Mouse (Mus musculus) spleen, postnatal 10 days (tissue): ENCODE results near the gene Dis3l2.

Experiments used
- DNase-seq, 2 experiments: peaks; one replicate each; pipeline ENCODE4 v3.0.0; 2021 to 2022; ENCODE audit warnings: low spot score in 2 of 2

Gene Dis3l2

DNA sequence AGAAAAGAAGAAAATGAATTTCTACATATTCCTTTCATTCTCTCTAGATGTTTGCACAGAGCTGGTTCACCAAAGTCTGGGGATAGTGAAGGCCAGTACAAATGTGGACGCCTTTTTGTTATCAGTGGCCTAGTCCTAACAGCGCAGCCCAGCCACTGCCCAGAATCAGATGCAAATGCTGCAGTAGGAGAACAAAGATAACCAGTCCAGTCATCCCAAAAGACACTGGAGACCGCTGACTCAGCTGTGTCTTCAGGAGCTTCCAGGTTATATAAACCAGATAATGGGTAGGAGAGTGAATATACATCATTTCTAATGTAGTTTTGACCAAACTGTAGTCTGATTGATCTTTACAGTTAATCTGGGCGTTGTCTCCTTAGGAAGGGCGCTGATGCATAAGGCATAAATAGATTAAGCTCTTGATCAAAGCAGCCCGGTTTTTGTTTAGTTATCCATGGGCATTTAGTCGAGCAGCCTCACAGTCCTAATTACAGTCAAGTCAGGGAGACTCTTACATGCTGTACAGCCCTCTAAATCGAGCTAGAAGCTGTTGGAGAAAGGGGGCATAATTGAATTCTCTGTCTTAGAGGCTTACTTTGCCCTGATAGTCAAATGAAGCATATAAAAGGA lies 212.9 kb downstream of the Dis3l2 start:
- peak; percentile 13 to 23 for DNase-seq

DNA sequence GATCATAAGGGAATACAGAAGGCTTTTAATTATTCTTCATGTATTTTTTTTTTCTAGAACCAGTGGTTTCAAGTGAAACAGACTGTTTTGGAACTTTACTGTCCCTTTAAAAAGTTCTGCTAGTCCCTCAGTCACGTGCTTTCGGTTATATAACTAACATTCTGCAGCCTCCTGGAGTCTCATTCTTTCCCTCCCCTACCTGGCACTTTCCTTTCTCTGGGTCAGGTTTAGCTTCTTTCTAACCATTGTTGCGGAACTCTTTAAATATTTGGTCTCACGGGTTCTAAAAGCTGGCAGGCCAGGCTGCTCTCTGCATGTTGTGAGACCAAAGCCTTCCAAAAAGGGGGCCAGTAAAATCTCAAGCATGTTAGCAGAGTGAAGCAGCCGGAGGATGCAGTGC lies 222.2 kb downstream of the Dis3l2 start:
- DNase-seq: no peak

DNA sequence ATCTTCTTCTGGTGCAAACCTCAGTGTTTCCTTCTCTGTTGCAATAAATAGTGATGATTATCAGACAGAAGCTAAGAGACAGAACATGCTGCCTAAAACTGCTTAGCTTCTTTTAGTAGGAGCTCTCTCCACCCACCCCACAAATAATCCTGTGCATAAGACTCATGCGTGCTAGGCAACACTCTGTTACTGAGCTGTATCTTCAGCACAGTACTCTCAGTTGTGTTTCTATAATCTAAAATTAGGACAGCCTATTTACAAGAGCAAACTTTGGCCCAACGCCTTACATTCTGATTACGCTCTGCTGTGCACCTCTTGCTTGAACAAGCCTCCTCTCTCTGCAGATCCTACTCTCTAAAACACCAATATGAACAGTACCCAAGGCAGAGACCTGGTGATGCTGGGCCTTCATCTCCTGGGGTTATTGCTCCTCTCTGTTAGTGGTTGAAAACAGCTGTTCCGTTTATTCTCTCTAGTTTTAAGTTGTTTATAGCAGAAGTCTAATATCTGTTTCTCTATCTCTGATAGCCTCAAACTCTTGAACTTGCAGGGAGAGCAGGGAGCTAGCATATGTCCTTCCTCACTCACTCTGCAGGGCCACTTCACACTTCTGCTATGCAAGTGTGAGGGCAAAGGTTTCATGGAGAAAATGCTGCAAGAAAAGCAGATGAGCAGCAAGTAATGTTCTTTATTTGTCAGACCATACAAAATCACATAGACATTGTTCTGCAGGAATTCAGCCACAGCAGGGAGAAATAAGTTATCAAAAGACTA lies 228.2 kb downstream of the Dis3l2 start:
- DNase-seq: no peak

DNA sequence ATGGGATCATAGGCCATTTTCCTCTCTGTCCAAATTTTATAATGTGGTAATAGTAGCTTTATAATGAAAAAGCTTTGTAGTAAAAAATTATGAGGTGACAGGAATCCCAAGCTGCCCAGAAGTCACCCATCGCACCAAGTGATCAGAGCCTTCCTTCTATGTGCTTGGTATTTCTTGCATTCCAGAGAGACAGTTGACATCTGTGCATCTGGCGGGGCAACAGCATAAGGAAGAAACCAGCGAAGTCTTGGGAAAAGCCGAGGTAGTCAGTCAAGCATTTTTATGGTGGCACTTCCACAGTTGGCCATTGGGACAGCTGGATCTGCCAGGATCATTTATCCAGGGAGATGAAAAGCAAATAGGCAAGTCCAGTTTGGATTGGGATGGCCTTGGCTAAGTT lies 229.2 kb downstream of the Dis3l2 start:
- no peak for DNase-seq

DNA sequence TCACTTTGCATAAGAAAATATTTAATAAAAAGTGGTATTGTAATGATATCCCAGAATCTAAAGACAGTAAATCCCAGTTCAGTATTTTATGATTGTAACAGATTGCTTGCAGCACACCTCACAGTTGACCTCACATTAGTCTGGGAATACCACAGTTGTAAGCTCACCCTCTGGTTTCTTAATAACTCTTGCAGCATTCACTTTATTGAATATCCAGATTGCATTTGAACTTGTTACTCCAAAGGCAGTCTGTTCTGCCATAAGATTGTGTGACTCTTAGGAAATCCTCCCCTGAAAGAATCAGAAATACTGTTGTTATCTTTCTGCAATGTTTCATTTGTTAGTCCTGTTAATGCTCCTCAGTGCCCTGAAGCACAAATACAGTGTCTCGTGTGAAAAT lies 230.0 kb downstream of the Dis3l2 start:
- DNase-seq: no peak

DNA sequence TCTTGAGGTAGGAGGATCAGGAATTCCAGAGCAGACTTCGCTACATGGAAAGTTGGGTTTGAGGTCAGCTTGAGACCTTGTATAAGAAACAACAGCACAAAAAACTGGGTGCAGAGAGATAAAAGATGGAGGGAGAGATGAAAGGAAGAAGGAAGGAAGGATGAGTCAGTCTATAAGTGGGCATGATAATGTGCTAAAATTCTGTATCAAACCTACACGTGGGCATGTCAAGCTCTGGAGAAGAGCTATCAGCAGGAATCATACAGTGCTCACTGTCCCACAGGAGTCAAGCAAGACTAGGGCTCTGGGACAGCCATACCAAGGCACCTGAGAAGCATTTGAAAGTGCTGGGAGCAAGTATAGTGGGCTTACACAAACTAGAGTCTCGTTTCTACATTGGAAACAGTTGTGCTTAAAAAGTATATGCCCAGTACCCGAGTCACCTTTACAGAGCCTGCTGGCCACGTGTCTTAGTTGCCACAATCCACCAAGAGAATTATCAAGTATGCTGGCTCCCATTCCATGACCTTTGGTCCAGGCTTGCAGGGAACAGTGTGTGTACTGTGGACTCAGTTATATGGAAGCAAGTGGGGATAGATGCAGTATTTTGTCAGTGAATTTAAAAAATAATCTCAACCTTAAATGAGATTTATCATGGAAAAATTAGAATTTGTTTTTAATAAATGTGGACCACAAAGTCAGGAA lies 248.0 kb downstream of the Dis3l2 start:
- DNase-seq: no peak

DNA sequence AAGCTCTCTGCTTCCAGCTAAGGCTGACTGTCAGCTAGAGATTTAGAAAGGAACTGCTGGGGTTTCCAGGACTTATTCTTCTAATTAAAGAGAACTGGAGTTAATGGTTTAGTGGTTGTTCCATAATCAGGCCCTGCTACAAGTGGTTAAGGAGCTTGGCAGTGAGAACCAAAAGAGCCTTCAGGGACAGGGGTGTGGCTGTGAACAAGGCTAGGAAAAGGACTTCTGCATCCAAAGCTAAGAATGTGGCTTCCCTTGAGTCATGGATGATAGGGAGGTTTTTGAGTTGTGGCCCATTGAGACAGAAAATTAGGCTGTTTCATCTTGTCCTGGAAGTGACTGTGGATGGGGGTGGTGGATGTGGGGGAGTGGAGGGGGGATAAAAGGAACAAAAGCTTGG lies 252.2 kb downstream of the Dis3l2 start:
- no peak for DNase-seq

DNA sequence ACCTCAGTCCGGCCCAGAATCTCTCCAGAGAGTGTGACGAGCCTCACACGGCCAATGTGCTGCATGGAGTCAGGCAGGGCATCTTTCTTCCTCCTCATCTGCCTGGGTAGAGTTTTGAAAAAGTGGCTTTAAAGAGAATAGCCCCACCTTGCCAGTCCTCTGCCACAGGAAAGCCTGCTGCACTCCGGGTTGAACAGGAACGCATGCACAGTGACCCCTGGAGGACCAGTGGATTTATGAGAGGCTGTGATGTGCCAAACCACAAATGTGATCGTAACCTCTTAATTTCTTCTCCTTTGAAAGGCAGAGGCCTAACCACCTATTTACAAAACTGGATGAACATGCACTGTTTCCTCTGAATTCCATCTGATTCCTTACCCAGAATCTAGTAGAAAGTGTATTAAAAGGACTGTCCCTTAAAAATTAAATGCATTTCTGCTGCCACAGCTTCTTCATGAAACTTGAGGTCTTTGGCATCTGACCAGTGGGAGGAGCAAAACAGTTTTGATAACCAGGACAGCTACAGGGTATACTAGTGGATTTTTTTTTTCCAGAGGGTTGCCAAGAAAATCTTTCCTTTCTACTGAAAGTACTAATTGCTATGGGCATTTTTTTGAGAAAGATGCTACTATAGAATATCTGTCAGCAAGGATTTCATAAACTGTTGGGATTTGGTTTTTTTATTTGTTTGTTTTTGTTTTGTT lies 264.8 kb downstream of the Dis3l2 start:
- DNase-seq: peak in 1 of 2 experiments; percentile 18

DNA sequence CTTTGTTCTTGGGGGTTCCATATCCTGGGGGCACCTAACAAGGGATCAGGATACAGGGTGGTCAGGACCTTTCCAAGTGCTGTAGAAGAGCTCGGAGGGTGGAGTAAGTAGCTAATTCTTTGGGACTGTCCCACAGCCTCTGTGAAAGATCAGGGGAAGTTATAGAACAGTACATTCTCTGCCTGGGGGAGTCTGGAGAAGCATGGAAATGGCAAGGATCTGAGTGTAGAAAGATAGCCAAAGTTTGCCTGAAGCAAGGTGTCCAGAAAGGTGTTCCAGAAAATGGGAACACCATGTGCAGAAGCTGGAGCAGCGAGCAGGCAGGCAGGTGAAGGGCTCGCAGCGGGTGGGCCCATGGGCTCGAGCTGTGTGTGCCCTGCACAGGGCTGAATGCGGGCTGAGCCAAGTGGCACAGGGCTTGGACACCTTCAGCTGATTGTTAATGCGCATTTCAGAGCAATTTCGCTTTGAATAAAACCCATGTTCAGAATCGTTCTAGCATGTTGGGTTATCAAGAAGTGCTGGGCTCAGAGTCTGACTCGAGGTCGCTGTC lies 265.6 kb downstream of the Dis3l2 start:
- DNase-seq: no peak

DNA sequence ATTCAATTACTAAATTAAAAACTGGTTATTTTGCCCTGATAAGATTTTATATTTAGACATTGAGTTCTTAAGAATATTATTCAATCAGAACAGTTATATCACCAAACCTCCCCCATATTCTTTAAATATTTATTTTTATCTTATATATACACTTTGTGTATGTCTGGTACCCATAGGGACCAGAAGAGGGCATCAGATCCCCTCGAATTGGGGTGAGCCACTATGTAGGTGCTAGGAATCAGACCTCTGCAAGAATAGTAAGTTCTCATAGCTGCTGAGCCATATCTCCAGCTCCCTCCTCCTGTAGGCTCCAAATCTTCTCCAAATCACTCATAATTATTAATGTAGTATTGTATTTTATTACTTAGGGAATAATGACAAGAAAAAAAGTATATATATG lies 269.1 kb downstream of the Dis3l2 start:
- DNase-seq: no peak

DNA sequence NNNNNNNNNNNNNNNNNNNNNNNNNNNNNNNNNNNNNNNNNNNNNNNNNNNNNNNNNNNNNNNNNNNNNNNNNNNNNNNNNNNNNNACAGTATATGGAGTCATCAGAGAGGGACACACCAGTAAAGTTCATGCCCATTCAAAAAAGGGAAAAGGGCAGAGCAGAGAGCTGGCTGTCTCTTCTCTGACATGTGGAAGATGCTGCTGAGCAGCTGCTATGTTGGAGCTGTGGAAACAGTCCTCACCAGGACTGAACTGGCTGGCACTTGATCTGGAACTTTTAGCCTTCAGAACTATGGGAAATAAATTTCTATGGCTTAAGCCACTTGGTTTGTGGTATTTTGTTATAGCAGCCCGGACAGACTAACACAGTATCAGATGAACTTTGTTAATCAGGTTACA lies 273.4 kb downstream of the Dis3l2 start:
- DNase-seq: no peak

DNA sequence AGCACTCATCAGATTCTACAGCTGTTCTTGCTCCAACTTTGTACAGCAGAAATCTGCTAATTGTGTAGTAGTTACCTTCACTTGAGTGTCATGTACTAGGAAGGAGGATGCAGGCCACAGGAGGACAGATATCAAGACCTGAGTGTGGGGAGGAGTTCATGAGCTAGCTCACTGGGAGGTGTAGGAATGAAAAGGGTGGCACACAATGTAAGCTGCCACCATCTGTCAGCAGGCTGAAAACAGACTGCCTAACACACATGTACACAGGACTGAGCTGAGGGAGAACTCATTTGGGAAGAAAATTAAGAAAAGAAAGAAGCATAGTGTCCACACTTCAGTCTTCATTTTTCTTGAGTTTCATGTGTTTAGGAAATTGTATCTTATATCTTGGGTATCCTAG lies 282.8 kb downstream of the Dis3l2 start:
- no peak for DNase-seq

DNA sequence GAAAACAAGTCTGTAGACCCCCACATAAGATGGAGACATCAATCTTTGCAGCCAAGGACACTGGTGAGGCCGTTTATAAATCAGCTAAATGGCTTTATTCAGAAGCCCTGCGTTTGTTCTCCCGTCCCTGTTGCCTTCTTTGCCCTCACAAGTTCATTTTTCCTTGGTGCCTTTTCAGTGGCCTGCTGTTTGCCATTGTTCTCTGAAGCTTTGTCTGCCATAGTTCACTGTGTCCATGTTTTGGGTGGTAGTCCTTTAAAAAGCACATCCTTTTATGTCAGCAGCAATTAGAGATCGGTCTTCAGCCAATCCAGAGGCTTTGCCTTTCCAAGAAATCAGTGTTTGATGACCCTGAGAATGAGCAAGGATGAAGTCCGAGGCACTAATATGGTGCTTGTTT lies 289.2 kb downstream of the Dis3l2 start:
- DNase-seq: no peak

DNA sequence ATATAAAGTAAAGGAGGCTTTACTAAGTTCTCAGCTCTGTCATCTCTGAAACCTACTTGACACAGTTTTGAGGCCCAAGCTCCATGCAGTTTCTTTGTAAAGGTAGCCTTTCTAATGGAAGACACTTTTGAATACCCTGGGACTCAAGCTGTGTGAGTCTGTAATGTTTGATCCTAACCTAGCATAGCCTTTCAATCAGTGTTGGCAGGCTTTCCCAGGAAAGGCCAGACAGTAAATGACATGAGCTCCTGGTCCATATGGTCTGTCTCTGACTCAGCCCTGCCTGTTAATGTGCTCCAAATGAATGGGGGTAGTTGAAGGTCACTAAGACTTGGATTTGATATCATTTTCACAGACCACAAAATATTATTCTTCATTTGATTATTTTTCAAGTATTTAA lies 290.4 kb downstream of the Dis3l2 start:
- DNase-seq: no peak

DNA sequence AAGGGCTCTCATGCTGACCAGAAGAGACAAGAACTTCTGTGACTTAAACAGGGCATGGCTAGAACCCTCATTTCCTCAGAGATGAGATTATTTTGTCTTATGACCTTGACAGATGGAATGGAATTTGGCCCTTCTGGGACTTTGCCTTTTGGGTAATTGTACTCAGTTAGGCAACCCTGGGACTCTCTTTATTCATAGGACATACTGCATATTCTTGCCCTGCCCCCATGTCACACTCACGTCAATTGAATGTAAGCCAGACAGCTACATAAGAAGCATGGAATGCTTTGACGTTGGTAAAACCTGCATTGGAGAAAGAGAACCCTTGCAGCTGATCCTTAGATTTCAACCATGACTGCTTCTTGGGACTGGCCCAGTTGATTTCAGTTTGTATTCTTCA lies 294.4 kb downstream of the Dis3l2 start:
- DNase-seq: no peak

DNA sequence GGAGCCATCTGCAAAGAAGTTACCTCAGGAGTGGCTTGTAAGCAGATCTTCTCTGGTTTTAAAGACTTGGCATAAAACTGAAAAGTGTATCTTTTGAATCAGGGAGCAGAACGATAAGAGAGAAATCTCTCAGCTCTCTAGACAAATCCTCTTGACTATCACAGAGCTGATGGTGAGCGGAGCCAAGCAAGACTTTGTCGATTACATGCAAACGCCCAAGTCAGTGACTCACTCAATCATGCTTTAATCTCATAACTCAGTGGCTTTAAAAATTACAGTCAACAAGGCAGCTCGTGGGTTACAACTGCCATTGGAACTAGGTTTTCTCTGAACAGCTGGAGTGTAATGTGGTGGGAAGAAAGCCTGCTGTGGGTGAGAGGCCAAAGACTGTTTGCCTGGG lies 297.8 kb downstream of the Dis3l2 start:
- no peak for DNase-seq

DNA sequence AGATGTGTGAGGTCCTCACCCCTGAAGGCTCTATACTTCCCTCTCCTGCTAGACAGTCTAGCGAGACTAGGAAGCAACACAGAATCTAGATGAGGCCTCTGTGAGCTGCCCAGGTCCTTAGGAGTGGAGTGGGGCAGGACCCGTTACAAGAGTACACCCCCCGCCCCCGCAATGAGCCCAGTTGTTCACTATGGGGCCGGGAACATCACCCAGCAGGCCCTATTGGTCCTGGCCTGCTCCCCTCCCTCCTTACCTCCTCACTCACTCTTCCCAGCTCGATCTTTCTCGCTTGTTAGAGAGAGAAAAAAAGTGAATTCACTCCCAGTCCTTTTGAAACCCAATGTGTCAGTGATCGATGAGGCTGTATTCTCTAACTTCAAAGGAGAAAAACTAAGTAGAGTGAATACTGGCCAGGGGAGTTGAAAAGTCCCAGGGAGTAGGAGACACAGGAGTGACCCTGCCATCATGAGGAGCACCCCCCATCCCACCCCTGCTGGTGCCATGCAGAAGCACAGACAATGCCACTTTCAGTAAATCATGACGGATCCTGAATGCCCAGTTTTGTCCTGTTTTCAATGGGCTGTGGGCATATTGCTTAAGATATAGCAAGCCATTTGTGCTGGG lies 299.0 kb downstream of the Dis3l2 start:
- DNase-seq: no peak

DNA sequence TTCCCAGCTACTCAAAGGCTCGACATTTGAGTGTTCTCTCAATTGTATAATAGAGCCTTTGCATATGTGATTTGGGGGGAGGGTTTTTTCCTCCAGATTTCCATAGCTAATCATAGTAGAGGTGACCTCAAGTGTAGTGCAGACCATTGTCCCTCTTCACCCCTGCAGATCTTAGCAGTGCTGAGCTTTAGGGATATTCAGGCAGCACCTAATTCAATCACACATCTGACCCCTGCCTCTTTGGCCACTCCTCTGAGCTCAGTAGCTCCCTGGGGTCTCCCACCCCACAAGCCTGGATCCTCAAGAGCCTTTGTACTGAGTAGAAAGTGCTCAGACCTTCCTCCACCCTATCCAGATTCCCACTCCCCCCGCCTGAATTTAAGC lies 299.6 kb downstream of the Dis3l2 start:
- no peak for DNase-seq

DNA sequence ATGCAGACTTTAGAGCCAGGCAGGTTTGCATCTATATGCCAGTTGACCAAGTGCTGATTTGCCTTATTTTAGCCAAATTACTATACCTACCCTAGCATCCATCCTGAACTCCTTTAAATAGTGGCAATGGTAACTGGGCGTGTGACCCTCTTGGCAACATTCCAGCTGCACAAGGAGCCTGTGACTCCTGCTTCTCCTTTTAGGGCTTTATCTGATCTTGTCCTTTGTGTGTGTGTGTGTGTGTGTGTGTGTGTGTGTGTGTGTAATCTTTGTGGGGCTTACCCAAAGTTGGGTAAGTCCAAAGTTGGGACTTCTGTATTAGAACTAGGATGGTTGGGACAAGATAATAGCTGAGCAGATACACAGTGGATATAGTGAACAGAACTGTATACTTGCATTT lies 302.8 kb downstream of the Dis3l2 start:
- no peak for DNase-seq

DNA sequence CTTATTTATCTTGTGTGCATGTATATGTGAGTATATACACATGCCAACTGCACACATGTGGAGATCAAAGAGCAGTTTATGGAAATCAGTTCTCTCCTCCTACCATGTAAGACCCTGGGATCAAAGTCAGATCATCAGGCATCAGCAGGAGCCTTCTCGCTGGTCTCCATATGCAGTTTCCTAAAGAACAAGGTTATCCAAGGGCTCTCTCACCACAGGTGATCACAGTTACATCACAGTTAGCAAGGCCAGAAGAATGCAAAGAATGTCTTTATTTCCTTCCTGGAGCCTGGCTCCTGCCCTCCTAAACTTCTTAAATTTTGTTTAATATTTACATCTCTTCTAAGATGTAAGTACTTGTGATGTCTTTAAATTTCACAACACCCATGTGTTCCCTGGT lies 304.6 kb downstream of the Dis3l2 start:
- no peak for DNase-seq

DNA sequence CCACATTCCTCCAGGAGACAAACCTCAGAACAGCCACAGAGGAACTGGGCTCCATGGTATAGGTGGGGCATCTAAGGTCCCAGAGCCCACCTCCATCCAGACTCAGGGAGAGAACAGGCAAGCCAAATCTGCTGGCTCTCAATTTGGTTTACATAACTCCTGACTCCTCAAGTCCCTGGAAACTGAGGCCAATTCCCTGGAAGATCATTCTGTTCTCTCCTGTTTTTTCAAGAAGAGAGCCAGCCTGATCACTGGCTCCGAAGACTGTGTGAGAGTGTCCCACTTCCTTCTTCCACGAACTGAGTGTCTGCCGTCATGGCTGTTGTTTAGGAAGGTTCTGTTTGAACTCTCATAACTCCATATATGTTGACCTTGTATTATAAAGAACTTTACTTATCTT lies 305.5 kb downstream of the Dis3l2 start:
- no peak for DNase-seq
